Mouse (Mus musculus) forebrain, embryonic 15.5 days (tissue): ENCODE results near the gene Gm10447. TPM values are rescaled to one million over a fixed set of nuclear protein-coding genes. Genes with fewer than 3 reads are reported as not detected.

Source experiments
- ATAC-seq: fragments of 200-750 bp; cut with Nextera tagmentation; replicated peaks from 2 replicates; pipeline ENCODE4 v1.8.0; 2017; ENCODE audit warnings: mild to moderate bottlenecking, moderate TSS enrichment, moderate library complexity
- H3K27ac ChIP-seq: fragments of 300-500 bp; sonication (generic); replicated peaks from 2 replicates; pipeline ENCODE4 v1.5.1; 2015; ENCODE audit warnings: mild to moderate bottlenecking, inconsistent platforms
- H3K27me3 ChIP-seq: fragments of 300-500 bp; sonication (generic); 2 replicates; pipeline ENCODE4 v1.6.1; 2015; ENCODE audit warnings: inconsistent platforms
- H3K36me3 ChIP-seq: fragments of 300-500 bp; sonication (generic); 2 replicates; pipeline ENCODE4 v1.6.1; 2015; ENCODE audit warnings: mild to moderate bottlenecking, inconsistent platforms
- H3K4me1 ChIP-seq: fragments of 300-500 bp; sonication (generic); 2 replicates; pipeline ENCODE4 v1.6.1; 2015; ENCODE audit warnings: inconsistent platforms
- H3K4me2 ChIP-seq: fragments of 300-500 bp; sonication (generic); replicated peaks from 2 replicates; pipeline ENCODE4 v1.6.1; 2015; ENCODE audit warnings: mild to moderate bottlenecking, inconsistent platforms
- H3K4me3 ChIP-seq: fragments of 300-500 bp; sonication (generic); 2 replicates; pipeline ENCODE4 v1.5.1; 2015; ENCODE audit warnings: mild to moderate bottlenecking, inconsistent platforms
- H3K9ac ChIP-seq: fragments of 300-500 bp; sonication (generic); replicated peaks from 2 replicates; pipeline ENCODE4 v1.6.1; 2015; ENCODE audit warnings: mild to moderate bottlenecking, inconsistent platforms
- H3K9me3 ChIP-seq: fragments of 300-500 bp; sonication (generic); 2 replicates; pipeline ENCODE4 v1.6.1; 2016; ENCODE audit warnings: inconsistent platforms
- WGBS: fragments of 180-500 bp; shearing (Covaris S2); methylation state at CpG from one replicate; pipeline ENCODE4 v1.1.7; 2015; ENCODE audit warnings: mixed read lengths; 5-methylcytosine and 5-hydroxymethylcytosine counted together
- polyA plus RNA-seq: library from polyadenylated mRNA; unstranded; fragments of >200 nt; fragmentation: Nextera tagmentation; extraction: Ambion mirVana; gene quantifications from 2 replicates; pipeline ENCODE4 v1.2.1, GENCODE M21; 2015

The Gm10447 gene
- polyA plus RNA-seq, 1 experiment from 2014 or later: not detected

GRCm38 (mm10) chr11:53452396-53452795, 4.5 kb downstream of the Gm10447 start:
- Histone ChIP-seq H3K9me3 (no peaks in the 10 kb centered on the region), H3K36me3 (no peaks in the 10 kb centered on the region), H3K4me2 (no peak overlapping the region), H3K27ac (no peak overlapping the region), H3K4me1 (peaks cover 9% of the 10 kb centered on the region), H3K9ac (no peak overlapping the region), H3K4me3 (no peak overlapping the region), H3K27me3 (peaks cover 15% of the 10 kb centered on the region; the same call in 1 of the 2 replicates)
- WGBS: 95% methylated on average over 9 of the region's 9 CpGs
- ATAC-seq: no peak

DNA sequence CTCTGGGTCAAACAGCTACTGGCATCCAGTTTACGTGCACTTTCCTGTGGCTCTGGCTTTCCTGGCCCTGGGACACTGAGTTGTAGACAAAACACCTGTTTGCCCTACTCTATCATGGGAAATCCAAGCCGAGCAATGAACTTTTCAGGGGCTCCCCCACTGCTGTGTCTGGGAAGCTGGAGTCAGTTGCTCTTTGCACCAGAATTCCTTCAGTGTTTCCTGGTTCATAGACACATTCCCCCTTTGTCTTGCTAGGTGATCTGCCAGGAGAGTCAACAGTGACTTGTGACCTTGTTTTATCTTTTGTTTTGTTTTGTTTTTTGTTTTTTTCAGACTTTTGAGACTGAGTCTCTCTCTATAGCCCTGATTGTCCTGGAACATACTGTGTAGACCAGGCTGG, 5.5 kb downstream of the Gm10447 start:
- no peak overlapping the region for H3K4me3 ChIP-seq
- no peaks in the 10 kb centered on the region for H3K4me1 ChIP-seq
- ATAC-seq: no peak
- peaks cover 9% of the 10 kb centered on the region; the same call in 1 of the 2 replicates for H3K27me3 ChIP-seq
- H3K36me3 ChIP-seq: no peaks in the 10 kb centered on the region
- 85% methylated on average over 2 of the region's 2 CpGs for WGBS
- no peak overlapping the region for H3K4me2 ChIP-seq
- no peaks in the 10 kb centered on the region for H3K9me3 ChIP-seq
- no peak overlapping the region for H3K9ac ChIP-seq
- no peak overlapping the region for H3K27ac ChIP-seq

DNA sequence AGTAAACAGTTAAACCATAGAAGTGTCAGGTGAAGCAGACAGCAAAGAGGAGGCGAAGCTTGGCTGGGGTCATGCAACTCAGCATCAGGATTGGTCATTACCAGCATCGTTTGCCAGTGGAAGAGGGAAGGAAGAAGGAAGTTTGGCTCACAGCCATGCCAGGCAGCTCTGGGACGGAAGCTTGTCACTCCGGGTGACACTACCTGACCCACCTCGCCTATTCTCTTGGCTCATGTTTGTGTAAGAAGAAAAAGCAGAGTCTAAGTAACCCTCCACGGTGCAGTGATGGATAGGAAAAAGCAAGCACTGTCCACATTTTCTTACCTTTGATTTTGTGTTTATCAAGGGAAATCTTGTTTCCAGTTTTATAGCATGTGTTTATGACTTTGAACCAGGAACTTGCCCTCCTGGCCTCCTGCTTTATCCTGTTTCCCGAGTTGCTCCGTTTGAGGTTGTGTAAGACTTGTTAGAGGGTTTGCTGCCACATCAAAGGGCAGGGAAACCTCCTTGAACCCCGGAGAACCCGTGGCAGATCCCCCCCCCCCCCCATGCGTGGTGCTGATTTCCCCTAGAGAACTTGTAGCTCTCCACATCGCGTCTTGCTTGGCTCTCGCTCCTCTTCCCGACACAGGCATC, 6.7 kb downstream of the Gm10447 start:
- no peaks in the 10 kb centered on the region for H3K9me3 ChIP-seq
- no peaks in the 10 kb centered on the region for H3K4me1 ChIP-seq
- no peak overlapping the region for H3K4me2 ChIP-seq
- no peak overlapping the region for H3K27ac ChIP-seq
- 60% methylated on average over 15 of the region's 15 CpGs for WGBS
- H3K36me3 ChIP-seq: no peaks in the 10 kb centered on the region
- no peak overlapping the region for H3K4me3 ChIP-seq
- H3K9ac ChIP-seq: no peak overlapping the region
- peaks cover 3% of the 10 kb centered on the region; the same call in 1 of the 2 replicates for H3K27me3 ChIP-seq
- no peak for ATAC-seq

DNA sequence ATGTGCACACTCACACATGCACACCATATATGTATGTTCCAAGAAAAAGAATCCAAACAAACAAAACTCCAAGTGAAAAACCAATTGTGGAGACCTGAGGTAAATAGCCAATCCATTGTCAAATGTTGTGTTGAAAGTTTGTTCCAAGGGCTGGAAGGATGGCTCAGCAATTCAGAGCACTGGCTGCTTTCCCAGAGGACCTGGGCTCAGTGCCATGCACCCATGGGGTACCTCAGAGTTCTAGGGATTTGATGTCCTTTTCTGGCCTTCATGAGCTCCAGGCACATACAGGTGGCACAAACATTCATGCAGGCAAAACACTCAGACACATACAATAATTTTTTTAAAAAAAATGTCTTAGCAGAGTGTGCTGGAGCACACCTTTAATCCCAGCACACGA, 8.4 kb downstream of the Gm10447 start:
- 76% methylated on average over 1 of the region's 1 CpGs for WGBS
- no peak overlapping the region for H3K4me2 ChIP-seq
- H3K27me3 ChIP-seq: no peaks in the 10 kb centered on the region
- no peak for ATAC-seq
- no peaks in the 10 kb centered on the region for H3K9me3 ChIP-seq
- H3K4me1 ChIP-seq: no peaks in the 10 kb centered on the region
- H3K4me3 ChIP-seq: no peak overlapping the region
- H3K27ac ChIP-seq: no peak overlapping the region
- no peak overlapping the region for H3K9ac ChIP-seq
- H3K36me3 ChIP-seq: no peaks in the 10 kb centered on the region

- 88% methylated on average over 8 of the region's 8 CpGs for WGBS
- no peaks in the 10 kb centered on the region for H3K36me3 ChIP-seq
- no peaks in the 10 kb centered on the region for H3K27me3 ChIP-seq
- no peak overlapping the region for H3K27ac ChIP-seq
- H3K4me3 ChIP-seq: no peak overlapping the region
- H3K9ac ChIP-seq: no peak overlapping the region
- H3K9me3 ChIP-seq: no peaks in the 10 kb centered on the region
- H3K4me2 ChIP-seq: no peak overlapping the region
- ATAC-seq: no peak
- H3K4me1 ChIP-seq: no peaks in the 10 kb centered on the region
Measured at GRCm38 (mm10) chr11:53447996-53448395, 8.9 kb downstream of the Gm10447 start.

GRCm38 (mm10) chr11:53446183-53446582, 10.7 kb downstream of the Gm10447 start:
- WGBS: 88% methylated on average over 13 of the region's 13 CpGs
- no peaks in the 10 kb centered on the region for H3K27me3 ChIP-seq
- H3K9me3 ChIP-seq: no peaks in the 10 kb centered on the region
- H3K36me3 ChIP-seq: no peaks in the 10 kb centered on the region
- no peak overlapping the region for H3K27ac ChIP-seq
- no peaks in the 10 kb centered on the region for H3K4me1 ChIP-seq
- H3K9ac ChIP-seq: no peak overlapping the region
- H3K4me2 ChIP-seq: no peak overlapping the region
- no peak overlapping the region for H3K4me3 ChIP-seq
- ATAC-seq: no peak

DNA sequence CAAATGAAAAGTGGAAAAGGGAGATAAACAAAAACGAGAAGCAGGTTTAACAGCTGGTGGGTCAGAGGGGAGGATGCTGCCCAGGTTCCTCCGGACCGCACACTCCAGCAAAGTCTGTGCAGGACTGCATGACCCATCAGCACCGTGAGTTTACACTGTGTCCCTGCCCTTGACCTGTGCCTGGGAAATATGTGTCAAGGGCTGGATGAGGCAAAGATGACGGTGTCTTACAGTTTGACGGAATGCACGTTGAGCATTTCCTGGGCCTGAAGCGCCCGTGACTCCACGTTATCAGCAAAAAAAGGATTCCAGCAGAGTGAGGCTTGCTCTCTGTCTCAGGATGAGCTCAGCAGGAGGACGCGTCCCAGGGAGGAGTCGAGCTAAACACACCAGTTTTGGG, 11.3 kb downstream of the Gm10447 start:
- ATAC-seq: no peak

DNA sequence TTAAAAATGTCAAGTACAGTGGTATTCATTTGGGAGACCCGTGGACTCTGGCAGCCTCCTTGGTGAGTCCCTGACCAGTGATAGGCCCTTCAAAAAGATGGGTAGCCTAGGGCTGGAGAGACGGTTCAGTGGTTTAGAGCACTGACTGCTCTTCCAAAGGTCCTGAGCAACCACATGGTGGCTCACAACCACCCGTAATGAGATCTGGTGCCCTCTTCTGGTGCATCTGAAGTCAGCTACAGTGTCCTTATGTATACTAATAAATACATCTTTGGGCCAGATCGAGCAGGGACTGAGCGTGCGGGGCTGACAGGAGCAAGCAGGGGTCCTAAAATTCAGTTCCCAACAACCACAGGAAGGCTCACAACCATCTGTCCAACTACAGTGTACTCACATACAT, 13.0 kb downstream of the Gm10447 start:
- H3K9me3 ChIP-seq: no peaks in the 10 kb centered on the region
- 48% methylated on average over 6 of the region's 6 CpGs for WGBS
- ATAC-seq: no peak

More for the DNA sequence above, 11.3 kb downstream of the Gm10447 start:
- no peaks in the 10 kb centered on the region for H3K9me3 ChIP-seq
- H3K27ac ChIP-seq: no peak overlapping the region
- H3K4me1 ChIP-seq: no peaks in the 10 kb centered on the region
- H3K9ac ChIP-seq: no peak overlapping the region
- H3K36me3 ChIP-seq: no peaks in the 10 kb centered on the region
- no peak overlapping the region for H3K4me2 ChIP-seq
- no peak overlapping the region for H3K4me3 ChIP-seq
- no peaks in the 10 kb centered on the region for H3K27me3 ChIP-seq
- 66% methylated on average over 13 of the region's 13 CpGs for WGBS

DNA sequence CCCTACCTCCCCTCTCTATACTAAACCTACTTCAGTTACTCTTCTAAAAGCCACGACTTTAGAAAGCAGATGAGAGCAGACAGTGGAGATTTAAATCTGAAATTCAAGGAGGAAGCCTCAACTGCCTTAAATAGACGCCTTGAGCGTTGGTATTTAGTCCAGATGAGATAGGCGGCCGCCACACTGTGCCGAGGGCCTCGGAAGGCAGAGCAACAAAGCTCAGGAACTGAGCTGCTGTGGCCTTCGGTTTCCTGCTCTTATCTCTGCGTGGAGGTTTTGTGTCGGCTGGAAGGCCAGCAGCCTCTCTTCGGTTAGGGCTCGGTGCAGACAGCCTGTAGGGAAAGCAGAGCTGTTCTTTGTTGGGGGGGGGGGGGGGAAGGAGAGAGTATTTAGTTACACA, 15.0 kb downstream of the Gm10447 start:
- Histone ChIP-seq H3K9me3 (no peaks in the 10 kb centered on the region), H3K36me3 (no peaks in the 10 kb centered on the region), H3K9ac (no peak overlapping the region), H3K4me1 (no peaks in the 10 kb centered on the region), H3K4me2 (no peak overlapping the region), H3K27ac (no peak overlapping the region), H3K4me3 (no peak overlapping the region), H3K27me3 (no peaks in the 10 kb centered on the region)
- WGBS: 60% methylated on average over 12 of the region's 12 CpGs
- no peak for ATAC-seq

More for the DNA sequence above, 13.0 kb downstream of the Gm10447 start:
- Histone ChIP-seq H3K4me1 (no peaks in the 10 kb centered on the region), H3K36me3 (no peaks in the 10 kb centered on the region), H3K27ac (no peak overlapping the region), H3K4me2 (no peak overlapping the region), H3K4me3 (no peak overlapping the region), H3K27me3 (no peaks in the 10 kb centered on the region), H3K9ac (no peak overlapping the region)

DNA sequence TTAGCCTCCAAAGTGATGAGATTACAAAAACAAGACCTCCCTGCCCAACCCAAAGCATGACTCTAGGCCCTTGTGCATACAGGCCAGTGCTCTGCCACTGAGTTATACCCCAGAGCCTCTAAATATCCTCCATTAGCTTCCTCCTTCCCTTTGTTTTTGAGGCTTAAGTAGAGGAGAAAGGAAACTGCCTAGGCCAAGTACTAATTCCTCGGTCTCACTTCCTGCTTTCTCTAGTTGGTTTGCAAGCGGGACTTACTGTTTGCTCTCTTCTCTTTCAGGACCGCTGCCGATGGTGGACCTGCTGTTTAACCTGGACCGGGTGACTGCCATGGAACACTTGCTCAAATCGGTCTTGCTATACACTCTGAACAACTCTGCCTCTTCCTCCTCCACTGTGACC, 20.6 kb downstream of the Gm10447 start:
- H3K4me3 ChIP-seq: no peak overlapping the region
- WGBS: 88% methylated on average over 6 of the region's 6 CpGs
- H3K27ac ChIP-seq: no peak overlapping the region
- no peak overlapping the region for H3K4me2 ChIP-seq
- H3K9ac ChIP-seq: no peak overlapping the region
- H3K36me3 ChIP-seq: no peaks in the 10 kb centered on the region
- H3K4me1 ChIP-seq: peaks cover 4% of the 10 kb centered on the region
- ATAC-seq: no peak
- no peaks in the 10 kb centered on the region for H3K9me3 ChIP-seq
- H3K27me3 ChIP-seq: no peaks in the 10 kb centered on the region

DNA sequence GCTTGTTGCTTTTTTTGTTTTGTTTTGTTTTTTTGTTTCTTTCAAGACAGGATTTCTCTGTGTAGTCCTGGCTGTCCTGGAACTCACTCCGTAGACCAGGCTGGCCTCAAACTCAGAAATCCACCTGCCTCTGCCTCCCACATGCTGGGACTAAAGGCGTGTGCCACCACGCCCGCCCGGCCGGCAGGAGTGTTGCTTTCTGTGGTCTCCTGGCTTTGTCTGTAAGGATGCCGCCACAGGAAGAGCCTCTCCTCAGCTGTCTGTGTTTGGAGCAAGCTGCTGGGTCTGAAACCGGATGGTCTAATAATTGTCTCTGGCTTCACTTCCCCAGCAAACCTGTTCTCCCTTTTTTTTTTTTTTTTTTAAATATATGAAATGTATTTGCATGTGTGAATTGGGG, 21.4 kb downstream of the Gm10447 start:
- no peak overlapping the region for H3K4me3 ChIP-seq
- H3K36me3 ChIP-seq: no peaks in the 10 kb centered on the region
- no peak overlapping the region for H3K27ac ChIP-seq
- no peak overlapping the region for H3K9ac ChIP-seq
- 82% methylated on average over 8 of the region's 8 CpGs for WGBS
- no peaks in the 10 kb centered on the region for H3K27me3 ChIP-seq
- H3K4me2 ChIP-seq: no peak overlapping the region
- peaks cover 7% of the 10 kb centered on the region for H3K4me1 ChIP-seq
- ATAC-seq: no peak
- no peaks in the 10 kb centered on the region for H3K9me3 ChIP-seq

- Histone ChIP-seq H3K4me2 (no peak overlapping the region), H3K9ac (no peak overlapping the region), H3K27ac (no peak overlapping the region), H3K9me3 (no peaks in the 10 kb centered on the region), H3K36me3 (peaks cover 8% of the 10 kb centered on the region), H3K4me3 (no peak overlapping the region), H3K27me3 (no peaks in the 10 kb centered on the region), H3K4me1 (peaks cover 18% of the 10 kb centered on the region)
- WGBS: 75% methylated on average over 6 of the region's 6 CpGs
- no peak for ATAC-seq
Measured at GRCm38 (mm10) chr11:53433057-53433456, 23.9 kb downstream of the Gm10447 start.
